Mouse (Mus musculus) spleen, adult 18-20 months (tissue): Measurements from ENCODE around the gene Spsb2.
"Not testable (repeated sequence)": the region's sequence is repeated elsewhere in the genome, so short reads cannot be mapped to it uniquely, and the experiment has no call there.

Experiments used
- DNase-seq, 2 experiments: peaks; one replicate each; pipeline ENCODE4 v3.0.0; 2022; ENCODE audit warnings: mixed read lengths in 2 of 2

The Spsb2 gene

GRCm38 (mm10) chr6:124808358-124809012 is at the start of gene Spsb2:
Gene Spsb2, plus strand, starts transcription at chr6:124808661.
- peak; percentile 55 to 64 for DNase-seq

- no peak for DNase-seq
Observed at GRCm38 (mm10) chr6:124758849-124759232, 49.6 kb upstream of the Spsb2 start.

- DNase-seq: peak; percentile 69 to 83
Observed at GRCm38 (mm10) chr6:124759259-124759658, 49.2 kb upstream of the Spsb2 start.

- DNase-seq: no peak
Observed at GRCm38 (mm10) chr6:124765951-124766350, 42.5 kb upstream of the Spsb2 start.

- DNase-seq: no peak
Observed at GRCm38 (mm10) chr6:124767536-124767919, 40.9 kb upstream of the Spsb2 start.

GRCm38 (mm10) chr6:124767920-124768703 is 40.3 kb upstream of the Spsb2 start:
- DNase-seq: no peak

- DNase-seq: no peak
Observed at GRCm38 (mm10) chr6:124768704-124769044, 39.8 kb upstream of the Spsb2 start.

- DNase-seq: peak in 1 of 2 experiments; percentile 21
Observed at GRCm38 (mm10) chr6:124769101-124769765, 39.2 kb upstream of the Spsb2 start, which contains the start of gene Eno2. Gene Eno2, minus strand, starts transcription at chr6:124769673.

GRCm38 (mm10) chr6:124770013-124770412 is 38.4 kb upstream of the Spsb2 start:
- no peak for DNase-seq

GRCm38 (mm10) chr6:124770511-124770910 is 38.0 kb upstream of the Spsb2 start:
- DNase-seq: no peak

GRCm38 (mm10) chr6:124779222-124779983 is 29.1 kb upstream of the Spsb2 start, which contains the start of gene Lrrc23:
Gene Lrrc23, minus strand, starts transcription at chr6:124779727.
- peak in 1 of 2 experiments; percentile 49 for DNase-seq

- DNase-seq: no peak
Observed at GRCm38 (mm10) chr6:124779984-124780416, 28.5 kb upstream of the Spsb2 start.

GRCm38 (mm10) chr6:124780917-124781316 is 27.5 kb upstream of the Spsb2 start:
- DNase-seq: no peak

- DNase-seq: peak in 1 of 2 experiments; percentile 58
Observed at GRCm38 (mm10) chr6:124782436-124782835, 26.0 kb upstream of the Spsb2 start.

- no peak for DNase-seq
Observed at GRCm38 (mm10) chr6:124786756-124787420, 21.6 kb upstream of the Spsb2 start.

GRCm38 (mm10) chr6:124787722-124788121 is 20.7 kb upstream of the Spsb2 start:
- no peak for DNase-seq

GRCm38 (mm10) chr6:124789519-124789918 is 18.9 kb upstream of the Spsb2 start:
- no peak for DNase-seq

GRCm38 (mm10) chr6:124790121-124790520 is 18.3 kb upstream of the Spsb2 start:
- DNase-seq: no peak

GRCm38 (mm10) chr6:124791911-124792310 is 16.6 kb upstream of the Spsb2 start:
- DNase-seq: no peak

- DNase-seq: no peak
Observed at GRCm38 (mm10) chr6:124795781-124796180, 12.7 kb upstream of the Spsb2 start.

- no peak for DNase-seq
Observed at GRCm38 (mm10) chr6:124796200-124796599, 12.3 kb upstream of the Spsb2 start.

- not testable (repeated sequence) for DNase-seq
Observed at GRCm38 (mm10) chr6:124802400-124802799, 6.1 kb upstream of the Spsb2 start.
